Mouse (Mus musculus): ENCODE measurements around the gene Rnls. TPM values are rescaled to one million over a fixed set of nuclear protein-coding genes. Genes with fewer than 3 reads are reported as not detected.

Rnls gene
- total RNA-seq, 2 experiments from 2014 or later, result 1.2 to 1.6 TPM

DNA sequence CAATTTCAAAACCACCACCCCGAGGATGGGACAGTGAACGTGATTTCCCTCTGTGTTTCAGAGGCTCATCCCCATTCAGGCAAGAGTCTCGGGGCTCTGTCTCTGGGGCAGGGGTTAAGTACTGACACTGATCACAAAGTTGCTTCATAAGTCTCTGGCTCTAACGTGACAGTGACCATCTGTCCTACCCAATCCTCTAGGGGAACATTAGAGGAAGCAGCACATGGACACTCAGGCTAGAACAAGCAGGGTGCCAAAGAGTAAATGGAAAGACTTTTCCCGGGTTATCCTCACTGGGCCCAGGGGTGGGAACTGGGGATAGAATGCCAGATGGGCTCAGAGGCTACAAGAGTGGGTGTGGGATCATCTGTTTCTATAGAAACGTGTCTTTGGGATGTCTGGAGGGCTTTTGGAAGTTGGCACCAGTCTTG lies 282.1 kb downstream of the Rnls start:
- DNase-seq (ENCODE audit: low spot score in 2 of 2), result no peak

DNA sequence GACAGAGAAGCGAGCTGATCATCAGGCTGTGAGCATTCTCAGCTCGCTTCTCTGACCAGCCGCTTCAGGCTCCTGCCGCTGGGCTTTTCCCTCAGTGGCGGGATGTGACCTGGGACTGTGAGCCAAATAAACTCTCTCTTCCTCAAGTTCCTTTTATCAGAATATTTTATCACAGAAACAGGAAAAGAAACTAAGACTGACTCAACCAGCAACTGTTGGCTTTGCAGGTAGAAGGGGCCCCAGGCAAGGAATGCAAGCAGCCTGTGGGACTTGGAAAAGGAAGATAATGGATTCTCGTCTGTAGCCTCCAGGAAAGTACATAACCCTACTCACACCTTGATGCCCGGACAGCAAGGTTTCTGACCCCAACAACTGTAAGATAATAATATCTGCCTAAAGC lies 283.0 kb downstream of the Rnls start:
- no peak for DNase-seq (ENCODE audit: low spot score in 2 of 2)

DNA sequence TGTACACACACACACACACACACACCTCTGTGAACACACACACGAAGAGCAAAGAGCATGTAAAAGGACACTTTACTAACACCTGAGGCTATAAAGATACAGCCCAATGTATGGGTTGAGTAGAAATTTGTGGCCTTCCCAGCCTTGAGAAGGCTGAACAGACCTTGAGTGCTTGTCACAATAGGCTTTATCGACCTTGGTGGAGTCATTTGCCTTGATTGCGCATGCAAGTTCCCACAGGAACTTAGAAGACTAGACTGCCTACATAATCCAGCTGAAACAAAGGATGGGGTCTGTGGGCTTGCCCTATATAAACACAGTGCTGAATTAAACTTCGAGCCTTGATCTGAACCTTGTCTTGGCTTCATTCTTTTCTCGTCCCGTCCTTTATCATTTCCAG lies 288.2 kb downstream of the Rnls start:
- no peak for DNase-seq (ENCODE audit: low spot score in 2 of 2)

DNA sequence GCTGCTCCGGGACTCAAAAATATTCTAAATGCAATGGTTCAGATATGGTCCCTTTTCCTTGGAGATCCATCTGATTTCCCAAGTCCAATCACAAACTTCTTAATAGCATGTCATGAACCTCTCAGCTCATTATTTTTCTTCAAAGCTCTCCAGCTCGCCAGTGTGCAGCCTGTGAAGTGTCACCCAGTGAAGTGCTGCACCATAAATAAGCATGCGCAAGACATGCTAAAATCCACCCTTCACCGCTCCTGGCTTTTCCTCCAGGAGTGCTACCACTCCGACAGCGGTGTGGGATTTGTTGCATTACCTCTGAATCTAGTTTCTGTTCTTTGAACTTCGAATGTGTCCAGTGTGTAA lies 289.3 kb downstream of the Rnls start:
- DNase-seq (ENCODE audit: low spot score in 2 of 2), result no peak

DNA sequence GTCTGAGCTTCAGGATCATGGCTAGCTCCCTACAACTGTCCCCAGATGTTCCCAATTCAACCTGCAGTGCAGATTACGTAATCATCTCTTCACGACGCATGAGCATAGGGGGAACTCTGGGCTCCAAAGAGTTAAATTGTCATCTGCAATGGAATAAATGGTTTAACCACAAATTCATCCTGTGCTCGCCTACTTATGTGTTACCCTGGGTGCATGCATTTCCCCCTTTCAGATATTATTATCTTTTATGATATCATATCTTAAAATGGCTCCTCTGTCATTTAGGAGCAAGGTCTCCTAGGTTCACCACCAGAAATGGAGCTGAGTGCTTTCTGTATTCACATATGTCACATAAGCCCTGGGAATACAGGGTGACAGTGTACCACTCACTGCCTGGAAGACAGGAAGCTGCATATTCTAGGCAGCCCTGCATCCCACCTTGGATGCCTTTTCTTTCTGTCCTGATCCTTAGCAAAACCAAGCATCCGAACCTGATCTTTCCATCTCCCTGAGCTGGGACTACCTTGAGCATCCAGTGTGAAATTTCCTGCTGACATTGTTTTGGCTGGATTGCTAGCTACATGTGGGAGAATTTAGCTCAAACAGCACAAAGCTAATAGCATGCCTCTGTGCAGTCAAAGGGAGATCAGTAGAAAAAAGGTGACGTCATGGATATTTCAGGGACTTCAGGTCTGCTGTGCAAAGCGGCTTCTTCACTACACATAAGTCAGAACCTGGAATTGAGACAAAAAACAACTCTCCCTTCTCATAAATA lies 289.9 kb downstream of the Rnls start:
- no peak for DNase-seq (ENCODE audit: low spot score in 2 of 2)

DNA sequence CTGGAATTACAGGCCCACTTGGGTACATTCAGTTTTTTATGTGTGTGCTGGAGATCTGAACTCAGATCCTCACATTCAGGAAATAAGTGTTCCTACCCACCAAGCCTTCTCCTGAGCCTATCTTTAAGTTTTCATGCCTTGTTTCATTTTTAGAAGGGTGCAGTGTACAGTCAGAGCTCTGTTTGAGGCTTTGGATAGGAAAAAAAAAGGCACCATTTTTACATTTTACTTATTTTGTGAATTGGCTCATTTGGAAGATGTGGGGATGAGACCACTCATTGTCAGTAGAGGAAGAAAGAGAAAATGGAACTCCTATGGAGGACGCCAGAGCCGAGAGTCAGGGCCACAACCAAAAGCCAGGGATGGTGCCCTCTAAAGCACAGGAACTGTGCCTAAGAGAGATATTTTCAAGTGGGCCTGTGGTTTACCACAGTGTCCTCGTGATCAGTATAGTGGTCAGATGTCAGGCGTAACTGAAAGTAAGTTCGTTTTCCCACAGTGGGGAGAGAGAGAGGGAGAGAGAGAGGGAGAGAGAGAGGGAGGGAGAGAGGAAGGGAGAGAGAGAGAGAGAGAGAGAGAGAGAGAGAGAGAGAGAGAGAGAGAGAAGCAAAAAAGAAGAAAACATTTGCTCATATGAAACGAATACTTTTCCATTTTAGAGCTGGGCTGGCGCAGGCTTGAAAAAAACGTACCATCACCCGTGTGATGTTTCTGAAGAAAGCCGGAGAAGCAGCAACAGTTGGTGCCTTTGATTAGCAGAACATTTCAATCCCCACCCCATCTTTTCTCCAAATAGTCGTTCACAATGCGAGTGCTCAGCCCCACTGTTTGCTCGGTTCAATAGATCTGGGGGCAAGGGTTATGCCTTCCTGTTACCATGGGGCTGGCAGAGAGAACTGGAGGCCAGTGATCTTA lies 290.7 kb downstream of the Rnls start:
- DNase-seq (ENCODE audit: low spot score in 2 of 2), result no peak

DNA sequence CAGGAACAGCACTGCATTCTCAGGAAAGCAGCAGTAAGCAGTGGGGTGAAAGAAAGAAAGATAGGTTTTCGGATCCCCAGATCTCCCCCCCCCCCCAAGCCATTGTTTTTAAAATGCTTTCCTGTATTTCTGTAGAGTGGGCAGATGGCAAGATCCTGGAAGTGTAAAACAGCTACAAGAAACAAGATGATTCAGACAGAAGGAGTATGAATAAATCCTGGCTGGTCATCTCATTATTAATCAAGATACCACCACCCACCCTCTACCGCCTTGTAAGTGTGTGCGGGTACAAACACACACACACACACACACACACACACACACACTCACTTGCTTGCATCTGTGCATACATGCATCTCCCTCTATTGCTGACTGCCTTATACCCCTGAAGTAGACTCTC lies 291.5 kb downstream of the Rnls start:
- no peak for DNase-seq (ENCODE audit: low spot score in 2 of 2)

DNA sequence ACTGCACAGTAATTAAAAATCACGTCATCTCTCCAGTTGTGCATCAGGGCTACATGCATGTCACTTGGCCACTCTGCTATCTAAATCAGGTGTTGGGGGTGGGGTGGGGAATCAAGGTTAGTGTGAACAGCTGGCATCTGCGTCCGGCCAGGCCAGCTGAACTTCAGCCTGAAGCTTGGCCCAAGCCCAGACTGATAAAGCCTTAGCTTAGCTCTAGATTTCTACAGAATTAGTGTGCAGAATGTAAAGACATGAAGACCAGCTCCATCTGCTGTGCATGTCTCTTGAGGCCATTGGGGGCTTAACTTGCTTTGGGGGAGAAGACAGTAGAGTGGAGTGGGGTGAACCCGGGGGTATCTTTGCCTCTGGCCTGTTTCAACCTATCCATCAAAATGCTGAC lies 292.1 kb downstream of the Rnls start:
- DNase-seq (ENCODE audit: low spot score in 2 of 2), result no peak

DNA sequence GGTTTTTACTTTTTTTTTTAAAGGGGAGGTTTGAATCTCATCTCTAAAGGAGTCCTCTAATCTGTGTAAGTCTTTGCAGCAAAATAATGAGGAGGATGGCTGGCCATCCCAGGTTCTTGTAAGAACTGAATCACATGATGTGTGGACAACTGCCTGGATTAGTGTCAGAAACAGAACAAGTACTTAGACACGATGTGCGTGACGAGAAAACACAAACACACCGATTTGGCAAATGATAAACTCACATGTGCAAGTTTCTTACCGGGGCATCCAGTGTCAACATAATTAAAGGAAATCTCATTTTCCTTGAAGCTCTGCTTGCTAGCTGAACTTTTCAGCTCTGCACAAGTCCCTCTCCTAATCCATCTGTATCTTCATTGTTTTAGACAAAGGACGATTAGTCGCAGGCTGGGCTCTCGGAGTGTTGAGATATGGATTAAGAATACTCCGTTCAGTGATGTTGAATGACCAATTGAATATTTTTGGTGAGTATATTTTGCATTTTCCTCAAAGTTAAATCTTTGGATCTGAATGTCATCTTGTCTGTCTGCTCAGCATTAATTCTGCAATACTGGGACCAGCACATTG lies 292.8 kb downstream of the Rnls start:
- DNase-seq (ENCODE audit: low spot score in 2 of 2), result no peak

DNA sequence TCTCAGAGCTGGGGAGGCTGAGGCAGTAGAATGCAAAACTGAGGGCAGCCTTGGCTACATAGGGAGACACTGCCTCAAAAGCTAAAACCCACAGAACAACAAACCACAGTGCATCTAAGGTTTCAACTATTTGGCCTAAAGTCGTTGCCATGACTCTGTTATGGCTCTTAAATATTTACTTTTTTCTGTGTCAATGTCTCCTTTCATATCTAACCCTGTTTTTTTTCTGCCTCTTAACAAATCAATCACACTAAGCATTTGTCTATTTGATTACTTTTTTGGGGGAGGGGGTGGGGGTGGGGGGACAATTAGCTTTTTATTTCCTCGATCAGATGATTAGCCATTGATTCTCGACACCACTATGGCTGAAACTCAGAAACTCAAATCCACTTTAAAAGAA lies 294.4 kb downstream of the Rnls start:
- DNase-seq (ENCODE audit: low spot score in 2 of 2), result no peak

DNA sequence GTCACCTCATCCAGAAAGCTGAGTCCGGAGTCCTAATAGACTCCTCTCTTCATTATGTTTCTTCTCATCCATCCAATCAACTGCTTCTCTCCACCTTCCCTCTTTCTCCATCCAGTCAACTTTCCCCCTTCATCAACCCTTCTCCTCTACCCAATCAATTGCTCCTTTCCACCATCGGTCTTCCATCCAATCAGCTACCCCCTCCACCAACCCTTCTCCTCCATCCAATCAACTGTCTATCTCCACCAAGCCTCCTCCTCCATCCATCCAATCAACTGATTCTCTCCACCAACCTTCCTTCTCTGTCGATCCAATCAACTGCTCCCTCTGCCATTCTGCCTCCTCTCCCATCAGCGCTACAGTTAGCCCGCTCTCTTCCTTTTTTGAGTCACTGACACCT lies 295.5 kb downstream of the Rnls start:
- DNase-seq (ENCODE audit: low spot score in 2 of 2), result no peak

DNA sequence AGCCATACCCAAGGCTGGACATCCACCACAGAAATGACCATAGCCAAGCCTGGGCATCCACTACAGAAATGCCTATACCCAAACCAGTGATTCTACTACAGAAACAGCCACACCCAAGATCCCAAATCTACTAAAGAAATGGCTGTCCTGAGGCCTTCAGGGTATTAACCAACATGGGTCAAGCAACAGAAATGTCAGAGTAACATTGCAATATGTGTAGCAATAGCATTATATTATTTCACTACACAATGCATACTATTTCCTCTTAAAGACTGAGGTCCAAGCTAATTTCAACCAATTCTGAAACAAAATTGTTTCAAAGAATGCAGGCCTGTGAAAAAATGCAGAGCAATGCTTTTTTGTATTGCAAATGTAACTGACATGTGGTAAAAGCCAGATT lies 299.5 kb downstream of the Rnls start:
- no peak for DNase-seq (ENCODE audit: low spot score in 2 of 2)

DNA sequence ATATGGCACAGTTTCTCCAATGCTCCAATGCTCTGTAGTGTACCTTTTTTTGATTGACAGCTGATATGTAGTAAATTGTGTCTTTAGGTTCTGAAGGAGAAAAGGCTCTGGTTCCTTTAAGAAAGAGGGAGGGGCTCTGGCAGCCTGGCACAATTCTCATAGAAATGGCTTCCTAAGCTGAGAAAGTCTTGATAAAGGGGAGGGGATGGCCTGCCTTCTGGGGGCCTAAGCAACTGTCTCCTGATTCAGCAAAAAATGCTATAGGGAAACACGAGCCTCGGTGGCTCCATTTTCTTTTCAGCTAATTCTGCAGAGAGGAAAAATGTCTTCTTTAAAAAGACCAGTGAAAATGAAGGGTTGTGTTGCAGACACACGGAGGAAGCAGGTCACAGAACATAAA lies 300.8 kb downstream of the Rnls start:
- no peak for DNase-seq (ENCODE audit: low spot score in 2 of 2)

DNA sequence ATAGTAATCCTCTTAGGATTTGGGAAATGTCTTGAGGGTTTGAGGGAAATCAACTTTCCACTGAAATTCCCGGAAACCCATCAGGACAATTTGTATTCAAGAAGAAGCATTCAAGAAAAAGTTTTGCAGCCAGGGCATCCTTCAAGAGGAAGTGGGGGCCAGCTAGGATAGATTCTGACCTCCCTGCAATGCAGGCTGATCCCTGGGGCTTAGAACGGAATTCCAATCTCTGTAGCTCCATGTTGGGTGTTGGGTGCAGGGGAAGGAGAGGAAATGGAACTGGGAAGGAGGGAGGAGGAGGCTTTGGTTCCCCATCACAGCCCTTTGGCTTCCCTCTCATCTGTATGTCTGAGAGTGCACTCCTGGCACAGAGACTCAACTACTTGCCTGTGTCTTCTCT lies 303.2 kb downstream of the Rnls start:
- DNase-seq (ENCODE audit: low spot score in 2 of 2), result no peak

DNA sequence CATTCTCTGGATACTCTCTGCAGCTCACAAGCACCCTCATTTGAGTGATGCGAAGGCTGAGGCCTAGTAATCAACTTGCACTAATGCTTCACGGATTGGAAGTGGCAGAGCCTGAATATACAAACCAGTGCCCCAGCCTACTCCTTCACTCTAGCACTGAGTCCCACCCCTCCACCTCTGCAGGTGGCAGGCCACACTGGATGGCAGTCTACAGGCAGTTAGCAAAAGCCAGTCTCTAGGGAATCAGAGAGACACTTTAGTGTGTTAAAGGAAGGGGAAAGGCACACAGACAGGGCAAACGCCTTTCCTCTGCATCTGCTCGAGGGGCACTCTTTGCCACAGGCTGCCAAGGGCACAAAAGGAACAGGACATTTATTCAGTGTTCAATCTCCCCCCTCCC lies 304.1 kb downstream of the Rnls start:
- no peak for DNase-seq (ENCODE audit: low spot score in 2 of 2)

Small RNAs within 50 kb of the gene (microRNA-seq; reads per million reads assigned to microRNA genes)
- gene Mir3970, result 0.25 to 1.4 reads per million in 2 experiments

Other genes starting within 250 kb of the Rnls start
- under 1 TPM in 1 of 2 experiments, not detected in 1; 0.13 TPM for gene Lipo4, start 125.5 kb upstream of the Rnls start, total RNA-seq (2021)
- not detected for gene Gm8978, start 233.0 kb upstream of the Rnls start, total RNA-seq (2021)